Mouse (Mus musculus) retina, postnatal 1 day (tissue): ENCODE results near the gene Ptcra.

Source experiments
- DNase-seq: peaks from one replicate; pipeline ENCODE4 v3.0.0-alpha.2; 2012

Ptcra gene

DNA sequence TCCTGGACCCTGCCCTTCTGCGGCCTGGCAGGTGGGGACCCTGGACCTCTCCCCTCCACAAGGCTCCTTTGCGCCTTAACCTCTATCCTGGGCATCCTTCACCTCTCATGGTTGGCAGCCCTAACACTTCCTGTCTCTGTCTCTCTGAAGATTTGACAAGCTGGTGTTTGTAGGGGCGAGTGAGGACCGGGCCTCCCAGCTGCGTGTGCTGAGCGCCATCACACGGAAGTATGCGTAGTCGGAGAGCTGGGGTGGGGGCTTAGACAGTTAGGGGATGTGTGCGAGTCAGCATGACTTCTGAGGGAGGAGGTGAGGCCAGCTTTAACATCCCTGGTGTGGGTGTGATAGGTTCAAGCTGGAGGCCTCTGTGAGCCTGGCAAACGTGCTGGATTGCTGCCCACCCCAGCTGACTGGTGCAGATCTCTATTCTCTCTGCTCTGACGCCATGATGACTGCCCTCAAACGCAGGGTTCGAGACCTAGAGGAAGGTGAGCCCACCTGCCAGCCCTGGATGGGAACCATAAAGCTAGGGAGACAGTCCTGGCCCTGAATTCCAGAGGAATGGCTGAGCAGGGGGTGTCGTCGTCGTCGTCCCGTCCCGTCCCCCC is 38.9 kb downstream of the Ptcra start:
- no peak for DNase-seq

GRCm38 (mm10) chr17:46721077-46721476 is 42.4 kb downstream of the Ptcra start:
- DNase-seq, result no peak

- DNase-seq, result no peak
These were observed 48.6 kb downstream of the Ptcra start for GRCm38 (mm10) chr17:46714756-46715481.

DNA sequence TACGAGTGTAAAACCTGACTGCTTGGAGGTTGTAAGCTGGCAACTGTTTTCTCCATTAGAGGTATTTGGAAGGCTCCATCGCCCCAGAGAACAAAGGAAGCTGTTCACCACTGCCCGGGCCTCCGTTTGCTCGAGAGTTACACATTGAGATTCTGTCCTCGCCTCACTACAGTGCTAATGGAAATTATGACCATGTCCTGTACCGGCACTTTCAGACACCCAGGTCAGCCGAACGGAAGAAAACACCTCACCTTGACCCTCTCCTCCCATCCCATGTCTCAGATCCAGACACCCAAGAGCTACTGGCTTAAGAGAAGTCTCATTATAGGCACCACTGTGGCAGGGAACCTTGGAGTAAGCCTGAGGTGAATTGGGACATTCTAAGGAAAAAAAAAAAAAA is 49.7 kb downstream of the Ptcra start:
- DNase-seq, result no peak

DNA sequence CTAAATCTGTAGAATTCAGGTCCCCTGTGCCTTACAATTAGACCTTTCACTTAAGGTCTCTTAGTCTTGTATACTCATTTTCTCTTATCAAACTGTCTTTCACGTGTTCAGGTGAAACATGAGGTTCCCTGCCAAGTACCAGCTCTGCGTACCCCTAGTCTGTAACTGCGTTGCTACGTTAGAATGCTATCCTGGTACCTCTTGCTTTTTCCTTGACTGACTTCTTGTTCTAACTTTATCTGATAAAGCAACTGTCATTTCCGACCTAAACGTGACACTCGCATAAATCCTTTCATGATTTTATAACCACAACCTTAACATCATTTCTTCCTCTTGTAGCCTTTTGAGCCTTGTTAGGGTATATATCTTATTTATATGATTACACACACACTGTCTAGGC is 51.1 kb downstream of the Ptcra start:
- no peak for DNase-seq

DNA sequence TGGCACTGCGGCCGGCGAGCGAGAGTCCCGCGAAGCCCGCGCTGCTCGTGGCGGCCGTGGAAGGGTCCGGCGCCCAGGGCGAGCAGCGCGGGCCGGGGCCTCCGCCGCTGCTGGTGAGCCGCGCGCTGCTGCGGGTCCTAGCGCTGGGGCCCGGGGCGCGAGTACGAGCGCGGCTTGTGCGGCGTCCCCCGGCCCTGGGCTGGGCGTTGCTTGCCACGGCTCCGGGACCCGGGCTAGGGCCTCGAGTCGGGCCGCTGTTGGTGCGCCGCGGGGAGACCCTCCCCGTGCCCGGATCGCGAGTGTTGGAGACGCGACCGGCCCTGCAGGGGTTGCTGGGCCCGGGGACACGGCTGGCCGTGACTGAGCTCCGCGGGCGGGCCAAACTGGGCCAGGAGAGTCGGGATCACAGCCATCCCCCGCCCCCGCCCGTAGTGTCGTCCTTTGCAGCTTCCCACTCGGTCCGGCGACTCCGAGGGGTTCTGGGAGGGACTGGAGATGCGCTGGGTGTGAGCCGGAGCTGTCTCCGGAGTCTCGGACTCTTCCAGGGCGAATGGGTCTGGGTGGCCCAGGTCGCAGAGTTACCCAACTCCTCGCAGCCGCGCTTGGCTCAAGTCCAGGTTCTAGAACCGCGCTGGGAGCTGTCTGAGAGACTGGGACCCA is 51.8 kb downstream of the Ptcra start:
- peak; percentile 24 for DNase-seq

DNA sequence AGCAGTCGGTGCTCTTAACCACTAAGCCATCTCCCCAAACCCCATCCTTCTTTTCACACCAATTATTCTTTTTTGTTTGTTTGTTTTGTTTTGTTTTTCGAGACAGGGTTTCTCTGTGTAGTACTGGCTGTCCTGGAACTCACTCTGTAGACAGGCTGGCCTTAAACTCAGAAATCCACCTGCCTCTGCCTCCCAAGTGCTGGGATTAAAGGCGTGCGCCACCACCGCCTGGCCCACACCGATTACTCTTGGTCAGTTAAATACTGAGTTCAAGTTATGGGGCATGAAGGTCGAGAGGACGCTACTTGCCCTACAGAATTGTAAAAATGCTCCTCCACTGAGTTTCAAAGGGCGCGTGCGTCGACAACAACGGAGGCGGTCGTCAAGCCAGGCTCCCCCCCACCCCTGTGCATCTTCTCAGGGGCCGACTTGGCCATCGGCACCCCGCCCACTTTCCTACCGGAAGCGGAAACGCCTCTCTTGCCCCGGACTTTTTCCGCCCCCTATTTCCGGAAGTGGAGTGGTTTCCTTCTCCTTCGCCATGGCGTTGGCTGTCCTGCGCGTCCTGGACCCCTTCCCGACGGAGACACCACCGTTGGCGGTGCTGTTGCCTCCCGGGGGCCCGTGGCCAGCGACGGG is 52.4 kb downstream of the Ptcra start, which contains the start of gene Pex6:
Pex6 (plus strand) TSS at position 505 of the 639 bp plus-strand sequence.
- DNase-seq, result peak; percentile 97

GRCm38 (mm10) chr17:46706375-46707089 is 57.0 kb downstream of the Ptcra start:
- no peak for DNase-seq
